Mouse (Mus musculus): ENCODE data around the gene Galnt6.

Gene Galnt6

DNA sequence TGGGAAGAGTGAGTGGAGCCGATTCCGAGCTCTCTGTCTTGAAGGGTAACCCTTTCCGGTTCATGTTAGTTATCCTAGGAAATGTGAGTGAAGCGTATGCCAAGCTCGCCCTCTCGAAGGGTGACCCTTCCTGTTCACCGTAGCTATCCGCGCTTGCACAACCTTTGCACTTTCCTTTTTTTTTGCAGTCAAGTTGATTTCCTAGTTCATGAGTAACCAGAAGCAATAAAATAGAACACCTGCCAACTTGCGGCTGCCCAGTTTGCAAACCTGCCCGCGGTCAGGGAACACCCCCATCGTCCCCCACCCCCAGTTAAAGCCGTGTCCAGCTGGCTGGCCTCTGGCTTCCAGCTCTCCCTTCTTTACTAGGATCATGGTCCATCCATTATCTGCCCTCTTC is 50.2 kb downstream of the Galnt6 start:
- DNase-seq = peak; percentile 46

DNA sequence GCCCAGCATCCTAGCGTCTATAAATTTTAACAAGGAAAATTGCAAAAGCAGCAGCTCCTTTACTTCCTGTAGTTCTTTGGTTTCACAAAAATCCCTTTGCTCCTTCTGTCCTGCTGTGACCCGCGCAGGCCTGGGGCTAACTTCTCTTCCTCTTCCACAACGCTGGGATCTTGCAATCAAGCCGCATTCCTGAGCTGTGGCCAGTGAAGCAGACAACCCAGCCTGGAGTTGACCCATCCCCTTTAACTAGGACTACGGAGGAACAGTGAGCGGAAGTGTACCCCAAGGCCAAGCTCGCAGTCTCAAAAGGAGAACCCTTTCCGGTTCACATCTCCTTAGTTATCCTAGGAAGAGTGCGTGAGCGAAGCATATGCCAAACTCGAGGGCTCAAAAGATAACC is 50.6 kb downstream of the Galnt6 start:
- DNase-seq = no peak

DNA sequence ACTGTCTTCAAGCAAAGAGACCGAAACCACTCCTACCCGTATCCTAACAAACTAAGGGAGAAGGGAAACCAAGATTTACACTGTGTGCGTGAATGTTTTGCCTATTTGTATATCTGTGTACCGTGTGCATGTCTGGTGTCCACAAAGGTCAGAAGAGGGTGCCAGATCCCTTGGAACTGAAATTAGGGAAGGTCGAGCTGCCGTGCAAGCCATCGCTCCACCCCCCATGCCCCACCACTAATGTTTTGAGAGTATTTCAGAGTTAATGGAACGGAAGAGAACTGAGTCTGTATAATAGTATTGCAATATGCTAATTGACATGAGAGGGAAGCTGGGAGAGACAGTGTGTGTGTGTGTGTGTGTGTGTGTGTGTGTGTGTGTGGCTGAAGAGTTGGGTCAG is 51.5 kb downstream of the Galnt6 start:
- no peak for DNase-seq

DNA sequence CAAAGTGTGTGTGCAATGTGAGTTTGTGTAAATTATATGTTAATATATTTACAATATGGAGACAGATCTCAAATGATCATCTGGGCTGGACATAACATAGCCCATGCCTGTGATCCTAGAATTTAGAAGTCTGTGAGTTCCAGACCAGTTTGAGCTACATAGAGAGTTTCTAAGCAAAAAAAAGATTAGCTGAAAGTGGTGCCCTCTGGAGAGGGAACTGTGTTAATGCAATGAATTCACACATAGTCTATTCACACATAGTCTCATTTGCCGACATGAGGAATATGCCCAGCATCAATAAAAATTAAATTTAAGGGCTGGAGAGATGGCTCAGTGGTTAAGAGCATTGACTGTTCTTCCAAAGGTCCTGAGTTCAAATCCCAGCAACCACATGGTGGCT is 52.7 kb downstream of the Galnt6 start:
- no peak for DNase-seq

DNA sequence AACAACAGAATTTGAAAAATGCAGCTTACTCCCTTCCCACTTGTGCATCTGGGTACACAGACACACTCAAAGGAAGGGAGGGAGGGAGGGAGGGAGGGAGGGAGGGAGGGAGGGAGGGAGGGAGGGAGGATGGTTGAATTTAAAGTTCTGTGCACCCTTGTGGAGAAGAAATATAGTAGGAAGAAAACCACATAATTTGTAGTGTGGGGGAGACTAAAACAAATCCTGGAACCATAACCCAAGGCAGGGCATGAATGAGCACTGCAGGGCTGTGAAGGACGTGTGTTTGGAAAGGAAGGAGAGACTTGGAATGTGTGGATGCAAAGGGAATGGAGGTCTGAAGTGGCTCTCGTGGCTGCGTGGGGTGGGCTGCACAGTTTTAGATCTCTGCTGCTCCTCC is 53.7 kb downstream of the Galnt6 start:
- no peak for DNase-seq

DNA sequence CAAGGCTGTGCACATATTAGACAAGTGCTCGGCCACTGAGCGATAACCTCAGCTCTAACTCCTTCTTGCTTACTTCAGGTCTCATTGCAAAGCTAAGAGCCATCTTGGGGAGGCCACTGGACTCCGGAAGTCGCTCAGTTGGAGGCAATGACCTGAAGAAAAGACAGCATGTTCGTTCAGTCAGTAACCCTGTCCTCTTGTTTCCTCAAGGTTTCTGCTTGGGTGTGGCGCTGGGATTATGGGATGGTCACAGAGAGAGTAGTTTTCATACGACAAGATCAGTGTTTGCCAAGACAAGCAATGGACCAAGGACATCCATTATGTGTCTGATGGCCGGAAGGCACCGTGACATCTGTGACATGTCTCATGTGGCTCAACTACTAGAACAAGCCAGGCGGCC is 54.6 kb downstream of the Galnt6 start:
- no peak for DNase-seq

DNA sequence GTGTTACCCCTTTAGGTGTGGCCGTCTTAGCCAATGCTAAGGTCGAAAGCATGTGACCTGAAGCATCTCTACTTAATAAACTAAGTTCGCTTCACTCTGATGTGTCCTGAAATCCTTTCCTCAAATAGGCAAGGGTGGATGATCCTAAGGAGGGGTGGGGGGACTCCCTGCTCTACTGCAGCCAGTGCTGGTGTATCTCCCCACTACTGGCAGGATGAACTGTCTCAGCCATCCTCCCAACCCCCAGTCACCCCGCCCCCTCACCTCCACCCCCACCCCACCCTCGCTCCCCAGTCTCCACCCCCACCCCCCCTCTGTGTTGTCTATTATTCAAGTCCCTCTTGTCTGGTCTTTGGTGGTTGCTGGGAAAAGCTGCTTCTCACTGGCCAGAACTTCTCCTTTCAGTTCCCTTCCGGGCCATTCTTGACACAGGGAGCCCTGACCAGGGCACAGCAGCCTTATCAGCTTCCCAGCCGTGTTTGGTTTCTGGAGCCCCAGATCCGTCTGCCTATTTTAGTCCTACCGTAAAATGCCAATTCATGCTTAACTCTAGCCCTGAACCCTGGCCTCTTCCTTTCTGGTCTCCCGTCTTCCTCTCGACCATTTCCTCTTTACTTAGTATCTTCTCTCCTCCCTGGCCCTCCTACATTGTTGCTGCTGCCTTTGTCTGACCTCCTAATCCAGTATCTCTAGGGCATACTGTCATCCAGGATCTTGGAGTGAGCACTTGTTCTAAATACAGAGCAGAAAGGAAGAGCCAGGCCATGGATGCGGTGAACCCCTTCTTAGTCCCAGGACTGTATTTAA is 55.4 kb downstream of the Galnt6 start:
- DNase-seq = peak; percentile 79

DNA sequence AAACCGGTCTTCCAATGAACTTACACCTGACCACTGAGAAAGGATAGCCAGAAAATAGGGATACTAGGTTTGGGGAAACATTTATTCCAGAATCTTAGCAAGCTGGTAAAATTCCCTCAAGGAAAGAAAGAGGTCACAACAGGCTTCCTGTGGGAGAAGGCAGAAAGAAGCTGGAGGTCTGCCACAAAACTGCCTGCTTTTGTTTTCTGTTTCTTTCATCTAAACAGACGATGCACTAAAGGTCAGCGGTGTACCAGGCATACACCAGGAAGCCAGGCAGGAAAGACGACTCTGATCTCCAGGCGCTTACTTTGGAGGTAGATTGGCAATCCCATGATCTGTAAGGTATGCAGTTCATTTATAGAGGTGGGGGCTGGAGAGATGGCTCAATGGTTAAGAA is 58.3 kb downstream of the Galnt6 start:
- no peak for DNase-seq

DNA sequence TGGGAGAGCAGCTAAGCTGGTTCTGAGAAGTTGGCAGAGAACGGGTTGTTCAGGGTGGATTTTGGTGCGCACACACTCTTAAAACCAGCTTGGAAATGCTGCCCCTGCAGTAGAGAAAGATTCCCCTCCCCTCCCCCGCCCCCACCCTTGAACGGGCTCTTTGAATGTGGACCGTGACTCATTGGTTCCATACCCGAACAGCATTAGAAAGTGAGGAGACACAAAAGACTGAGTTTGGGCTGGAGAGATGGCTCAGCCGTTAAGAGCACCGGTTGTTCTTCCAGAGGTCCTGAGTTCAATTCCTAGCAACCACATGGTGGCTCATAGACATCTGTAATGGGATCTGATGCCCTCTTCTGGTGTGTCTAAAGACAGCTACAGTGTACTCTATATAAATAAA is 59.2 kb downstream of the Galnt6 start:
- DNase-seq = no peak

DNA sequence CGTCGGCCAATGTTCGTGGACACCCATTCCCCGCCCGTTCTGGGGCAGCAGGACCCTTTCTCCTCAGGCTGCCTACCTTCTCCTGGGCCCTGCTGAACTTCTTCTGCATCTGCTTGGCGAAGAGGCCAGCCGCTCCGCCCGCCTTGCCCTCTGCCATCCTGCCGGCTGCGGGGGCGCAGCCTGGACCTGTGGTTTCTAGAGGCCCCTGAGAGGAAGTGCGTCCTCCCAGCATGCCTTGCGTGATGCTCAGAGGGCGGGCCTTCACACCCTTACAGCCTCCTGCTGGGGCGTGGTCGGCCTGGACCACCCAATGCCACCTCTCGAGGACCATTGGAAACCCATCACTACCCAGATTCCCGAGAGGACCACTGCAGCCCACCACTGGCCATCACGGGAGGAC is 59.8 kb downstream of the Galnt6 start, which contains the start of gene Bin2:
TSS of gene Bin2 (minus strand) at position 217 of the 400 bp plus-strand sequence.
- peak; percentile 78 for DNase-seq

DNA sequence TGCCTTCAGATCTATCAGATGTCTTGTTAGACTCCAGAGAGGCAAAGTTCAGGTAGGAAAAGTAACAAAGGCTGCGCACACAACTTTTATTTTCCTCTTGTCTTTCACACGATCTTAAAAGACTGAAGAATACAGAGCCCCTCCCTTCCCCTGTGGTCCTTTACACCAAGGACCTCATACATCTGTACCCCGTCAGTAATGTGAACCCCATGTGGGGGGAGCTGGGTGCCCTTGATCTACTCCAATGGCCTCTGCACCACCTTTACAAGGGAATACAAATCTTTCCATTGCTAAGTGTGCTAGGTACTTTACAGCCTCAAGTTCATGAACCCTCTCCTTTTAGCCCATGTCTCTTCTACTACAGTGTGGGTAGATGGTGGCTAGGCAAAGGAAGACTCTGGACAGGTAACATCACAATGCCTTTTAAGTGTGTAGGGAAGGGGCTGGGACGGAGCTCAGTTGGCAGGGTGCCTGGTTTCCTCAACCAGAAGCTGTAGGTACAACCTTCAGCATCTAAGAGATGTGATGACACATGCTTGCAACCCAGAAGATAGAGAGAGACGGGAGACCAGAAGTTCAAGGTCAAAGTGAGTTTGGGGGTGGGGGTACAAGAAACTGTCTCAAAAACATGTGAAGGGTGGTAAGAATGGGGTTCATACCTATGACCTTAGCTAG is 61.2 kb downstream of the Galnt6 start:
- DNase-seq = no peak

DNA sequence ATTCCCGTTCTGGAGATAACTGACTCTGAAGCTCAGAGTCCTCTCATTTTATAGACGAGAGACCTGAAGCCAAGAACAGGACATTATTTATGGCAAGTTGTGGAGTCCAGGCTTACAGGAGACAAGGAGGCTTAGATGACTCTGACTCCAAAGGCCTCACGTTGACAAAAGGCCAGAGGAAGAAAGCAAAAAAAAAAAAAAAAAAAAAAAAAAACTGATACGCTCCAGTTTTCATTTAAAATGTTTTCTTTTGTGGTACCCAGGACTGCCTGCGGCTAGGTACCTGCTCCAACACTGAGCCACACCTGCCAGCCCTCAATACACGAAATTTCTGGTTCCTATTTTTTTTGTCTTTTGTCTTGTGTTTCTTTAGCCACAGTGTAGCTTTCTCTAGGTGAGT is 61.8 kb downstream of the Galnt6 start:
- no peak for DNase-seq

DNA sequence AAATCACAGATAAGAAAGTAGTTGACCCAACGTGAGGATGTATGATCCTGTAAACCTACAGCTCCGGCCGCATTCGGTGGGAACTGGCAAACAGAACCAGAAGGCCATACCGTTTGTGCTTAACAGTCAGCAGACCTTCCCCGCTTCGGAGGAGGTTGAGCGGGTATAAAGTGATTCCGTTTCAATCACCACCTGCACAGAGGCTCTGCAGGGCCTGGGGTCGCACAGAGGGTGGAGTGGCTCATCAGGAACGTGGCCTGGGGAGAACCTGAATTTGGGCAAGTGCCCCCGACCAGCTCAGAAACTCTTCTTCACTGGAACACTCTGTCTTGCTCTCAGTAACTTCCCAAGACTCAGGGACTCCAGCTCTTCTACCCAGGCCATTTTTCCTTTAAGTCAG is 62.3 kb downstream of the Galnt6 start:
- no peak for DNase-seq

DNA sequence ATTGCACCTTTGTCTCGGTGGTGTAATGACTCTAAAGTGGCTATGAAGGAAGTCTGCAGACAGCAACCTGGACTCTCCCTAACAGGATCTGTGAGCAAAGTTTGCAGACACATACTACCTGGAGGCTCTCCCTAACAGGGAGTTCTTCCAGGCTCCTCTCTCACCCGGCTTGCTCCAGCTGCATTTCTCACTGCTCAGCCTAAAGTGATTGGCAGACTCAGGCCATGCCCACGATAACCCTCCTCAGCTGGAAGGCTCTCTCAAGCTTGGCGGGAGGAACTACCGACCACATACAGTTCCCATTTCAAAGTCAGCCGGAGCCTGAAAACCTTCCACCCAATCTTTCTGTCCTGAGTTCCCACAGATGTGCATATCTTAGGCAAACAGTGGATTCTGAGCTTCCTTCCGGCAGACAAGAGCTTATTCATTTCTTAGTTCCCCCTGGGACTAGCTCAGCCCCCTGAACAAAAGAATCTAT is 62.9 kb downstream of the Galnt6 start:
- DNase-seq = peak; percentile 50

DNA sequence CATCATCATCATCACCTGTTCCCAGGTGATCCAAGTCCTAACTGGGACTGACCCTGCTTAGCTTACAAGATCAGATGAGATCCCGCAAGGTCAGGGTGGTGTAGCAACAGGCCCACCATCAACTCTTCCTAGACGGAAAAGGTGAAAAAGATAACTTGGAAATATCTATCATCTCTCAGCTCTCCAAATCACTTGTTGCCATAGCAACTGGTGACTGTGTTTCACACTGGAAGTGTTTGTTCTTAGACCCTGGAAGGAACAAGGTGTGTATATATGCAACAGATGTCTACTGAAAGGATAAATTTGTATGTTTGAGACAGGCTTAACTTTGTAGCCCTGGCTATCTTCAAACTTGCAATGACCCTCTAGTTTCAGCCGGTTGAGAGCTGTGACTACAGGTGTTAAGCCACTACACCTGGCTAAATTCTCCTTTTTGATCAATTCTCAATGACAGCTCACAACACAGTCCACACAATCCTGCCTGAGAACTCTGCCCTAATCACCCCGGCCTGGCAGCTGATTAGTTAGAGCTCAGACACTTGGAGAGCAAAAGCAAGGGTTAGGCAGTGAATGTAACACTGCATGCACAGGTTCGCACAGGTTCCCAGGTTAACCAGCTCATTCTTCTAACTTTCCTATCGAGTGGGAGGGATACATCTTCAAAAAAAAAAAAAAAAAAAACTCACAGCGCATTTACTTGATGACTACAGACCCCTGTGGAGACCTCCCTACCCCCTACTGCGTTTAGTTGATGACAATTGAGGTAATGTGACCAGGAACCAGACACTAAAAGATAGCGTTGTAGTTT is 63.6 kb downstream of the Galnt6 start:
- DNase-seq = no peak

DNA sequence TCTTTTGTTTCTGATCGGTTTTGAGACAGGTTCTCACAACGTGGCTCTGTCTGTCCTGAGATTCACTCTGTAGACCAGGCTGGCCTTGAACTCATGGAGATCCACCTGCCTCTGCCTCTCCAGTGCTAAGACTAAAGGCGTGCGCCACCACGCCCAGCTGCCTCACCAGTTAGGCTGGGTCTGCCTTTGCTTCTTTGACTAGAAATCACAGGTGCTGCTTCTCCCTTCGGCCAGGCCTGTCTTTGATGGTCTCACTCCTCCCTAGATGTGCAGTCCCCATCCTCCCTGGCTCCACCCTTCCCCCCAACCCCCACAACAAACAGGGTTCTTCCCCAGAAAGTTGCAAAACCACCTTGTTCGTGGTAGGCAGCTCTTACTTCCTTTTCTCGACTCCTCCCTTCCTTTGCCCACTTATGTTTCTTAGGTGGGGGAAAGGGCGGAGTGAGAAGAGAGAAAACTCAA is 64.3 kb downstream of the Galnt6 start:
- peak; percentile 28 for DNase-seq

DNA sequence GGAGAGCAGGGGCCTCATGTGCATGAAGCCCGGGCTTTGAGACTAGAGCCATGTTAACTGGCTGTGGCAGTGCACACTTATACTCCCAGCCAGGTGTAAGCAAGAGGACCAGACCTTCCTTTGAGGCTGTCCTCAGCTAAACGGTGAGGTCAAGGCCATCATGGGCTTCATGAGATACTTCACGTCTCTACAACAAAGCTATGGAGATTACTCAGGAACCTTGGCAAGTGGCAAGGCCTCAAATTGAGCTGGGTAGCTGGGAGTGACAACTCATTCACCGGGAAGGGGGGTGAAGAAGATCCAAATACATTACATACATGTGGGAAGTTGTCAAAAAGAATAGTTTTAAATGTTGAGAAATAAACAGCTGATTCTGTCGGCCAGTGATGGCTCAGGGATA is 68.4 kb downstream of the Galnt6 start:
- DNase-seq = no peak

DNA sequence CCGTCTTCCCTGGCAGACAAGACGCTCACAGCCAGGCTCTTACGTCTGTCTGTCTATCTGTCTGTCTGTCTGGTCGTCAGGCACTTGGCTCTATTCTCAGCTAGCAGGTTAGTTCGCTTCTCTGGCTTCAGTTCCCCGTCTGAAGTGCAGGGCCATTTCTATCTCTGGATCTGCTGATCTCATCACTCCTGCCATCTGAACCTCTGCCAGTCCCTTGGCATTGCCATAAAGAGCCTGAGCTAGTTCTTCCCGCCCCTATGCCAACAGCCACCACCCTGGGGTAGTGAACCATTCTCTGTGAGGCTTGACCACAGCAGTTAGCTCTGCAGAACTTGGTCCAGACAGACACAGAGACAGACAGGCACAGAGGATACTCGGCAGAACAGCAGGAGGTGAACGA is 68.9 kb downstream of the Galnt6 start:
- no peak for DNase-seq

DNA sequence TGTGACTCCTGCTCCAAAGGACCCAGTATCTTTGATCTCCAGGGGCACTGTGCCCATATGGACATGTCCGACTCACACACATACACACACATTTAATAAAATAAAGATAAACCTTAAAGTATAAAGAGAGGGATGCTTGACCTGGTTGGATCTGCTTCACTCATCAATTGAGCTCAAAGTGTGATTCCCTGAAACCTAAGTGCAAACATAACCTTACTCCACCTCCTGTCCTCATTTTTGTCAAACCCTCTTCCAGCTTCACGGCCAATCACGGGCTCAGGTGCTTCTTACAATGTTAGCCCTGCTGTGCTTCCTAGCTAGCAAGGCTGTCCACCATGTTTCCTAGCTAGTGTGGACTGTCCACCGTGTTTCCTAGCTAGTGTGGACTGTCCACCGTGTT is 74.0 kb downstream of the Galnt6 start:
- no peak for DNase-seq

DNA sequence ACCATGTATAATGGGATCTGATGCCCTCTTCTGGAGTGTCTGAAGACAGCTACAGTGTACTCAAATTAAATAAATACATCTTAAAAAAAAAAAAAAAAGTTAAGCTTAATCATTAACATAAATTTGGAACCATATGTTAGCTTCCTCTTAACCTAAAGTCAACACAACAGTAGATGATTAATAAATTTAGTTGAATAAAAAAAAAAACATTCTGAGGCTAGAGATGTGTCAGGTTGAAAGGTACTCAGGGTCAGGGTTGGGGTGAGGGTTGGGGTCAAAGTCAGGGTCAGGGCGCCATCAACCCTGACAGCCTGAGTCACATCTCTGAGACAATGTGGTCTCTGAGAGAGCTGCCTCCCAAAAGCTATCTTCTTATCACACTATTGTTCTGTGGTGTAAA is 74.9 kb downstream of the Galnt6 start:
- DNase-seq = no peak

DNA sequence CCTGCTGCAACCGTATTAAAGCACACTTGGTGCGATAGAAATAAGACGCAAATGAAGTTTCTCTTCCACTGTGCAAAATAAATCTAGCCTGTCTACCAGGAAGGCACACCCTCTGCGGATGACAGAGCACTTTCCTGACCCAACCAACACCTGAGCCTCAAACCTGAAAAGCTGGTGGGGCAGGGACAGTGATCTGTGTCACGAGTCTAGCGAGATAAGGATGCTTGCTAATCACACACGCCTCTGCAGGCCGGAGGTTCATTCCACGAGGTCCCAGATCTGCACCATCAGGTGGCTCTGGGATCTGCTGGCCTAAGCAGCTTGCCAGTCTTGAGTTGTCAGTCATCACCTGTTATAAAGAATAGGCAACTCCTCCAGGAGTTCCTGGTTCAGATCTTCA is 77.6 kb downstream of the Galnt6 start:
- DNase-seq = peak; percentile 18

DNA sequence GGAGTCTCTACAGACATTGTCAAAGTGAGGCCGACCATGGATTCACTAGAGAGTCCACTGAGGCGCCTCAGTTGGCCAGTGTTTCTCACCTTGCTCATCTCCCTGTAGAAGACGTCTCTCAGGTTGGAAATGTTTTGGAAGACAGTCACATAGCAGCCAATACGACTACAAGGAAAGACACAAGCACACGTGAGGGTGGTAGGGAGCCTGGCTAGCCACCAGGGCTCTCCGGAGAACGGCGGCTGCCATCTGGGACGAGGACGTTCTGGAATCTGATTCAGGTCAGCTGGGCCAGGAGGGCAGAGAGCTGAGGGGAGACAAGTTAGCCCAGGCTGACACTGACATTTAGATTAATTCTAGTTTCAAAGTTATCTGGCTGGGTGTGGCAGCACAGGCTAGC is 79.1 kb downstream of the Galnt6 start:
- no peak for DNase-seq

DNA sequence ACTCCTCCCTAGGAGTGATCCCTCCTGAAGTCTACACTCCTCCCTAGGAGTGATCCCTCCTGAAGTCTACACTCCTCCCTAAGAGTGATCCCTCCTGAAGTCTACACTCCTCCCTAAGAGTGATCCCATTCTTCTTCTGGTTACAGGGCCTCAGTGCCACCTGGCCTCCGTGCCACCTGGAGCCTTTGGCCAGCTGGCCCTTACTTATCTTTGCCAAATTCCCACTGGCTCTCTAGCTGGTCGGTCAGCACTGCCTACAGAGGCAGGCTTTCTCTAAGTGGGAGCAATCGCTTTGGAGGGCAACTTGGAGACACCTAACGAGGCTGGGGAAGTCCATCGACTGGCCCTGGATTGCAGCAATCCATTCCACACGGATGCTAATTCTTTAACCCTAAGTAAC is 83.0 kb downstream of the Galnt6 start:
- no peak for DNase-seq

DNA sequence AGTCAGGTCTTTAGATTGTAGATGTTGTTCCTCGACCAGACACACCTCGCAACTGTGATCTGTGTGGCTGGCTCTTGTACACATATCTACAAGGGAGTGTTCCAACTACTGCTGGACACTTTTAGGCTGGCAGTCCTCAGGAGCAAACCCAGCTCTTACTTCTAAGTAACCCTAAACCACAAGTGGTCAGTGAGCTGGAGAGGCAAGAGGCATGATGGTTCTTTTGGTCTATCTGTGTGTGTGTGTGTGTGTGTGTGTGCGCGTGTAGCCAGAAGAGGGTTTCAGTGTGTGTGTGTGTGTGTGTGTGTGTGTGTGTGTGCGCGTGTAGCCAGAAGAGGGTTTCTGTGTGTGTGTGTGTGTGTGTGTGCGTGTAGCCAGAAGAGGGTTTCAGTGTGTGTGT is 86.7 kb downstream of the Galnt6 start:
- no peak for DNase-seq

Measured in liver (tissue).